Mouse (Mus musculus) thymus, postnatal 4 days (tissue): ENCODE measurements around the gene Map3k10.

Experiments used
- DNase-seq: peaks from one replicate; pipeline ENCODE4 v3.0.0; 2021

Gene Map3k10

GRCm38 (mm10) chr7:27608130-27608529 lies 66.3 kb downstream of the Map3k10 start:
- DNase-seq, result no peak

- DNase-seq, result no peak
Measured at GRCm38 (mm10) chr7:27607580-27607979, 66.8 kb downstream of the Map3k10 start.

GRCm38 (mm10) chr7:27606481-27607254 lies 67.7 kb downstream of the Map3k10 start:
- no peak for DNase-seq
